Mouse (Mus musculus) kidney, embryonic 15.5 days (tissue): ENCODE measurements around the gene Tprn. TPM values are rescaled to one million over a fixed set of nuclear protein-coding genes. Genes with fewer than 3 reads are reported as not detected.

Experiments used
- ATAC-seq: fragments of 200-750 bp; cut with Nextera tagmentation; replicated peaks from 2 replicates; pipeline ENCODE4 v1.8.0; 2017; ENCODE audit warnings: moderate TSS enrichment; ENCODE audit not compliant: low FRiP score
- H3K27ac ChIP-seq: fragments of 300-500 bp; sonication (generic); 2 replicates; pipeline ENCODE4 v1.5.1; 2015; ENCODE audit warnings: mild to moderate bottlenecking, inconsistent platforms
- H3K27me3 ChIP-seq: fragments of 300-500 bp; sonication (generic); 2 replicates; pipeline ENCODE4 v1.6.1; 2015; ENCODE audit warnings: inconsistent platforms
- H3K36me3 ChIP-seq: fragments of 300-500 bp; sonication (generic); 2 replicates; pipeline ENCODE4 v1.6.1; 2015; ENCODE audit warnings: inconsistent platforms
- H3K4me1 ChIP-seq: fragments of 300-500 bp; sonication (generic); 2 replicates; pipeline ENCODE4 v1.6.1; 2015; ENCODE audit warnings: inconsistent platforms
- H3K4me2 ChIP-seq: fragments of 300-500 bp; sonication (generic); 2 replicates; pipeline ENCODE4 v1.6.1; 2015; ENCODE audit warnings: moderate library complexity, mild to moderate bottlenecking, inconsistent platforms
- H3K4me3 ChIP-seq: fragments of 300-500 bp; sonication (generic); replicated peaks from 2 replicates; pipeline ENCODE4 v1.5.1; 2015; ENCODE audit warnings: mild to moderate bottlenecking, inconsistent platforms
- H3K9ac ChIP-seq: fragments of 300-500 bp; sonication (generic); 2 replicates; pipeline ENCODE4 v1.6.1; 2015; ENCODE audit warnings: mild to moderate bottlenecking, inconsistent platforms
- H3K9me3 ChIP-seq: fragments of 300-500 bp; sonication (generic); replicated peaks from 2 replicates; pipeline ENCODE4 v1.6.1; 2016; ENCODE audit warnings: inconsistent platforms
- WGBS: fragments of 180-500 bp; shearing (Covaris S2); methylation state at CpG from one replicate; pipeline ENCODE4 v1.1.7; 2015; ENCODE audit warnings: mixed read lengths; 5-methylcytosine and 5-hydroxymethylcytosine counted together
- polyA plus RNA-seq: library from polyadenylated mRNA; unstranded; fragments of >200 nt; fragmentation: Nextera tagmentation; extraction: Ambion mirVana; gene quantifications from 2 replicates; pipeline ENCODE4 v1.2.1, GENCODE M21; 2015

The Tprn gene
- polyA plus RNA-seq: 9.2 and 11.3 TPM in 2 replicates

DNA sequence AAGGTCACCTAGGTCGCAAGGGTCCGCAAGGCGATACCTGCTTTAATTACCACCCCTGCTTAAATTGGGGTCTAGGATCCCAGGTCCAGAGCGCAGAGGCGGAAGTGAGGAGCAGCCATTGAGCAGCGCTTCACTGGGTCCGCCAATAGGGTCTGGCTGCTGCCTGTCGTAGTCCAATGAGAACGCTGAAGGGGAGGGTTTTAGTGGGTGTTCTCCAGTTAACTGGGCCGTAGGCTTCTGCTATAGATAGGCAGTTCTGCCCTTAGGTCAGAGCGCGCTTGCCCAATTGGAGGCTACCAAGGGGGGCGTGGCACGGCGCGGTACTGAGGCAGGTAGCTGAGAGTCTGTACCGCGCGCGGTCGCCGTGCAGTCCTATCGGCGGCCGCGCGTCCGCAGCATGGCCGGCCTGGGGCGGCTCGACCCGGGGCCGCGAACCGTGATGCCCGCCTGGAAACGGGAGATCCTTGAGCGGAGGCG lies at the start of gene Tprn:
Gene Tprn, plus strand, starts transcription at position 328 of the 477 bp plus-strand sequence.
- Histone ChIP-seq H3K9me3 (no peaks in the 10 kb centered on the region), H3K27ac (peak within 1 kb of the TSS; percentile 76), H3K4me3 (peak within 1 kb of the TSS; percentile 76), H3K4me2 (peak within 1 kb of the TSS; percentile 97), H3K36me3 (no peaks in the 10 kb centered on the region), H3K27me3 (peaks cover 11% of the 10 kb centered on the region), H3K4me1 (peaks cover 50% of the 10 kb centered on the region), H3K9ac (peak within 1 kb of the TSS; percentile 66)
- WGBS: under 1% methylated on average over 39 of the region's 39 CpGs
- peak; percentile 98 for ATAC-seq

DNA sequence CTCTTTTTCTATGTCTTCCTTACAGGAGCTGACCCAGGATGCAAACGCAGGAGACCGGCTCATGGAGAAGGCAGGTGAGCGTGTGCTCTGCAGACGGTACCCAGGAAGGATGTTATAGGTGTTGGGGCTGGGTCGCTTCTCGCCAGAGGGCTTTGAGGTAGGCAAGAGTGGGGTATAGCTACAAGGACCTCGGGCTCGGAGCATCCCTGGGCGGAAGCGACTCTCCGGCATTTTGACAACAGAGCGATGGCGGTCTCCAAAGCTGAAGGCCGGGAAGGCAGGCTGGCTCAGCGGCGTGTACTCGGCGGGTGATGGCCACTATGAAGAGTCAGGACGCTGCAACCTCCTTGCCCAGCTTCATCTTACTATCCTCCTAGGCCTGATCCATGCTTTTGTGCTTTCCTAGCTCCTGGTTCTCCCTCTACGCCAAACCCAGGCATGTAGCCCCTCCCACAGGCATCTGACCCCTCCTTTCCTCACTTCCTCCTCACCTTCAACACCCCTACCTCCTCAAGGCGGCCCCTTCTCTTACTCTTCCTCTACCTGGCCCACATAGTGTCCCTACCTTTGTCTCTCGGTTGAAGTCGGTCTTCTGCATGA lies 49.1 kb upstream of the Tprn start:
- Histone ChIP-seq H3K27me3 (no peaks in the 10 kb centered on the region), H3K4me3 (no peak overlapping the region), H3K27ac (no peak overlapping the region), H3K4me2 (no peak overlapping the region), H3K36me3 (0 out of 2 replicates have a peak, but pooled peaks cover 9% of the 10 kb centered on the region), H3K4me1 (peaks cover 25% of the 10 kb centered on the region), H3K9ac (no peak overlapping the region), H3K9me3 (no peaks in the 10 kb centered on the region)
- 74% methylated on average over 23 of the region's 23 CpGs for WGBS
- ATAC-seq: no peak

DNA sequence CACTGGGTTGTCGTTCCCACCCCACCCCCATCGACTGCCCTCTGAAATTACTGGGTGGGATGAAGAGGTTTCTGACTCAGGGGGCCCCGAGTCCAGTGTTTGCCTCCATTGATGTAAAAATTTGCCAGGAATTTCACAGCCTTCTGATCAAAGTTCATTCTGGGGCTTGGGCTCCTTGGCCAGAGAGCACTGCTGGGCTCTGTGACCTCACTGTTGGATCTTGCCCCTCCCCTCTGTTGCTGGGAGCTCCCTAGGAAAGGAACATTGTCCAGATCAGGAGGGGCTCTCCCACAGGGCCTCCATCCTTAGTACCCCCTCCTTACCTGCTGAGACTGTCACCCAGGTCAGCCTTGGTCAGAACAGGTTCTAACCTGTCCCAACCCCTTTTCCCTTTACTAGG lies 48.0 kb upstream of the Tprn start, which contains the start of gene Stpg3:
Gene Stpg3, minus strand, starts transcription at position 194 of the 400 bp plus-strand sequence.
- H3K9me3 ChIP-seq: no peaks in the 10 kb centered on the region
- no peak for ATAC-seq
- H3K27ac ChIP-seq: 0 out of 2 replicates have a peak within 1 kb of the TSS, but pooled peaks have one; percentile 20
- H3K4me3 ChIP-seq: no peak within 1 kb of the TSS
- H3K36me3 ChIP-seq: no peaks in the 10 kb centered on the region
- H3K4me1 ChIP-seq: peaks cover 18% of the 10 kb centered on the region
- no peak within 1 kb of the TSS for H3K9ac ChIP-seq
- no peak within 1 kb of the TSS for H3K4me2 ChIP-seq
- WGBS: 58% methylated on average over 3 of the region's 3 CpGs
- no peaks in the 10 kb centered on the region for H3K27me3 ChIP-seq

DNA sequence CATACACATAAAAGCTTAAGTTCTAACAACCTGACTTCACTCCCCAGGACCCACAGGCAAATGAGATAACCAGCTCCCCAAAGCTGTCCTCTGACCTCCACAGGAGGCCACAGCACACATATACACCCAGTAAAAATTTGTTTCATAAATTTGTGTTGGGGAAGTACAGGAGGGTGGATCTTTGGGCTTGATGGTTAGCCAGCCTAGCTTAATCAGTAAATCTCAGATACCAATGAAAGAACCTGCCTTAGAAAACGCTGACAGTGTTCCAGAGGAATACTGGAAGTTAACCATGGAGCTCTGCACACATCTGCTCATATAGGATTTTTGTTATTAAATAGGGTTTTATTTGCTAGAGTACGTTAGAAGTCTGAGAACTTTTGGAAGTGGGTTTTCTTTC lies 44.8 kb upstream of the Tprn start:
- Histone ChIP-seq H3K4me1 (no peaks in the 10 kb centered on the region), H3K4me3 (no peak overlapping the region), H3K4me2 (no peak overlapping the region), H3K27me3 (no peaks in the 10 kb centered on the region), H3K9ac (no peak overlapping the region), H3K36me3 (peaks cover 13% of the 10 kb centered on the region), H3K9me3 (no peaks in the 10 kb centered on the region), H3K27ac (no peak overlapping the region)
- WGBS: 58% methylated on average over 2 of the region's 2 CpGs
- ATAC-seq: no peak

DNA sequence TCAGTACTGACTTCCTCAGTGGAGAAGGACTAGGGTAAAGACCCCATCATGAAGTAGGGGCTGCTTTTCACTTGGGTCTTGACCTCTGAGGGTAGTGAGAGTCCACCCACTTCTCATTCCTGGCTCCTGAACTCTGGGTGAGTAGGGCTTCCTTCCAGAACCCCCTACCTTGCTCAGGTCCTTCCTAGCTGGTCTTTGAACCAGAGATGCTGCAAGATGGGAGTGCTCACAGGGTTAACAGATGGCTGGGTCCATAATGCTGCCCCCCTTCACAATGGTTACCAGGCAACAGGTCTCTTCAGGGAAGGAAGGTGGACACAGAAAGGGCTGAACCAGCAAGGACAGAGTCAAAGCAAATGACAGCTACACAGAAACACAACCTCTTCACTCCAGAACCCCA lies 44.0 kb upstream of the Tprn start, which contains the start of gene Fam166a:
Gene Fam166a, plus strand, starts transcription at position 301 of the 400 bp plus-strand sequence.
- ATAC-seq: no peak
- Histone ChIP-seq H3K4me3 (no peak within 1 kb of the TSS), H3K9ac (no peak within 1 kb of the TSS), H3K27me3 (no peaks in the 10 kb centered on the region), H3K36me3 (peaks cover 13% of the 10 kb centered on the region), H3K27ac (no peak within 1 kb of the TSS), H3K4me2 (no peak within 1 kb of the TSS), H3K4me1 (peaks cover 6% of the 10 kb centered on the region), H3K9me3 (no peaks in the 10 kb centered on the region)

DNA sequence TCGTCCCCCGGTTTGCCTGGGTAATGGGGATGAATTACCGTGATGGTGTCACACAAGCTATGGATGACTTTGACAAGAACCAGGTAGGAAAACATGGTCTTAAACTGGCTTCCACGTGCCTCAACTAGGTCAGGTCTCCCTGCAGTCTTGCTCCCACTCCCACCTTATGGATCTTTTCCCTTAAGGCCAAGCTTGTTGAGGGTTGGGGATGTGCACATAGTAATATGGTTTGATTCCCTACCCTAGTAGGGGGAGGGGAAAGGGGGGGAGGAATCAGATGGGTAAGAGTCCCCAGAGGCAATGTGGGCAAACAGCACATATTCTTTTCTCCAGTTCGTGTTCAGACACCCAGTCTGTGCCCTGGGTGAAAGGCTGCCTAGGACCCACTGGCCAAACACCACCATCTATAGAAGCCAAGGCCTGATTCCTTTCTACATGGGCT lies 41.1 kb upstream of the Tprn start:
- Histone ChIP-seq H3K27me3 (no peaks in the 10 kb centered on the region), H3K9me3 (no peaks in the 10 kb centered on the region), H3K4me1 (peaks cover 18% of the 10 kb centered on the region), H3K4me2 (no peak overlapping the region), H3K36me3 (peaks cover 13% of the 10 kb centered on the region), H3K9ac (no peak overlapping the region), H3K27ac (no peak overlapping the region), H3K4me3 (no peak overlapping the region)
- no peak for ATAC-seq
- 77% methylated on average over 5 of the region's 5 CpGs for WGBS

DNA sequence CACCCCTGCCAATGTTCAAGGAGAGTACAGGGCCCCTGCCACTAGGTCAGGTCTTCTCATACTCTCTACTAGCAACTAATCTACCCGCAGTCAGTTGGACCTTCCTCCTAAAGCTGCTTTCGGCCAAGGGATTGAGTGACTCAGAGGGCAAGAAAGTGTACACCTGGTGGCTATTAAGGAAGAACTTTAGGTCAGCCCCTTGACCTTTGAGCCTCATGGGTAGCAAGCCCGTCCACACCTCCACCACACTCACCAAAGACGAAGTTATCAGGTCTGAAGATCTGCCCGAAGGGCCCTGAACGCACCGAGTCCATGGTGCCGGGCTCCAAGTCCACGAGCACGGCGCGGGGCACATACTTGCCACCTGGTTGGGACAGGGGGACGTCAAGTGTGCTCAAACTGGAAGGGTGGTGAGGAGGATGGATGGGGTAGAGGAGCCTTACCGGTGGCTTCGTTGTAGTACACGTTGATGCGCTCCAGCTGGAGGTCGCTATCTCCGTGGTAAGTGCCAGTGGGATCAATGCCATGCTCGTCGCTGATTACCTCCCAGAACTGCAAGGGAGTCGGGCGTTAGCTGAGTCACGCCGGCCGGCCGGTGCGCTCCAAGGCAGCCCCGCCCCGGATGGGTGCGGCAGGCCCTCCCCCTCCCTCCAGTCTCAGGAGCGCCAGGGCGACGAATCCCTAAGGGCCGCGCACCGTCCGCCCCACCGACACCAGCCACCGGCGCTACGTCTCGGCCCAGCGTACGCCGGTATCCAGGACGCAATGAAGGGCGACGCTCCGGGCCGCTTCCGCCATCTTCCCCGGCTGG lies 38.5 kb upstream of the Tprn start:
- Histone ChIP-seq H3K27ac (peak overlapping the region; percentile 97), H3K27me3 (no peaks in the 10 kb centered on the region), H3K4me3 (peak overlapping the region; percentile 72), H3K36me3 (peaks cover 13% of the 10 kb centered on the region), H3K4me2 (peak overlapping the region; percentile 88), H3K9ac (peak overlapping the region; percentile 87), H3K9me3 (no peaks in the 10 kb centered on the region), H3K4me1 (peaks cover 24% of the 10 kb centered on the region)
- 1% methylated on average over 53 of the region's 53 CpGs for WGBS
- ATAC-seq: peak; percentile 52

DNA sequence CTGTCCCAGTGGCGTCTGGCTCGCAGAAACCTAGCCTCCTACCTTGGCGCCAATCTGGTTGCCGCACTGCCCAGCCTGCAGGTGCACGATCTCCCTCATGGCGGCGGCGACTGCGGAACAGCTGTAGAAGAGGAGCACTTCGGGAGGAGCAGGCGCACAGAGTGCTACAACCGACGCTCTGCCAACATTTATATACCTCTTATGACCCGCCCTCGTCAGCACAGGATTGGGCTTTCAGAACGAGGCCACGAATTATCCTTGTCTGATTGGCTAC lies 38.0 kb upstream of the Tprn start, which contains the start of gene Tubb4b:
Gene Tubb4b, minus strand, starts transcription at position 211 of the 274 bp plus-strand sequence.
- peaks cover 13% of the 10 kb centered on the region for H3K36me3 ChIP-seq
- no peak for ATAC-seq
- WGBS: under 1% methylated on average over 17 of the region's 17 CpGs
- H3K4me3 ChIP-seq: peak within 1 kb of the TSS; percentile 72
- H3K9ac ChIP-seq: peak within 1 kb of the TSS; percentile 87
- H3K9me3 ChIP-seq: no peaks in the 10 kb centered on the region
- H3K4me1 ChIP-seq: peaks cover 25% of the 10 kb centered on the region
- H3K27ac ChIP-seq: peak within 1 kb of the TSS; percentile 99
- no peaks in the 10 kb centered on the region for H3K27me3 ChIP-seq
- H3K4me2 ChIP-seq: peak within 1 kb of the TSS; percentile 88

DNA sequence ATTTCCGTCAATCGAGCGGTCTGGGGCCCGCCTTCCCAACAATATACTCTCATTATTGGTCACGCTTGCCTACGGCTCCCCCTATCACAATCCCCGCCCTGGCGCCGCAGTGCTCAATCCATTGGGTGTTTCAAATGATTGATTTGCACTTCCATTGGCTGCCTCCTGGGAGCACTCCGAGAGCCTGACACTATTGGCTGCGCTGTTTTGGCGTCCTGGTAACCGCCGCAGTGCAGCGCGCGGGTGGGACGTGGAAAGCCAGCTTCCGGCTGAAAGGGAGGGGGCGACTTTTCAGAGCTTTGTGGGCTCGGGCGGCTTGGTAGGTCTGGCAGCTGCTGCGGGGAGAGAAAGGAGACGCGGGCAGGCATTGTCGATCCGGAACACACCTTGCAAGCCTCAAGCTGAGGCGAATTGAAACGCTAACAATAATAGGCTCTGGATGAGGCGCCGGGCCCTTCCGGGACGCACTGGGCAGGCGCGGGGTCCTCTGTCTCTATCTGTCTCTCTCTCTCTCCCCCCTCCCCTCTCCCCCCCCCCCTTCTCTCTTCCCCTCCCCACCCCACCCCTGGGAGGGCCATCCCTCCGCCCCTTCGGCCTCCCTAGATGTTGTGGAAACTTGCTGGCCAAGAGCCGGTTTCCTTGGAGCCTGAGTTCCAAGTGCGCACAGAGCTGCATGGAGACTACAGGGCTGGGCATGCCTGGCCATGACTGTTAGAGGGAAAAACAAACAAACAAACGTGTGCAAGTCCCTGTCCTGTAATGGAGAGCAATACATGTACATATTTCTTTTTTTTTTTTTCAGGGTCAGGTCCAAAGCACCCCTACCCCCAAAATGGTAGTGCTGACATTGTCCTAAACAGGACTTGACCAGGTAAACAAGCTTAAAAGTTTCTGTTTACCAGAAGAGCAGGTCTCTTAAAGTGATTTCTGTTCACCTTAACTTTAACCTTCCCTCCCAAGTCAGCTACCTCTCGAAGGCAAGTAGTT lies 37.4 kb upstream of the Tprn start:
- peak overlapping the region; percentile 60 for H3K4me2 ChIP-seq
- no peaks in the 10 kb centered on the region for H3K9me3 ChIP-seq
- peaks cover 25% of the 10 kb centered on the region for H3K4me1 ChIP-seq
- peak overlapping the region; percentile 72 for H3K4me3 ChIP-seq
- WGBS: 1% methylated on average over 40 of the region's 41 CpGs
- peak overlapping the region; percentile 99 for H3K27ac ChIP-seq
- peaks cover 13% of the 10 kb centered on the region for H3K36me3 ChIP-seq
- H3K27me3 ChIP-seq: no peaks in the 10 kb centered on the region
- peak overlapping the region; percentile 55 for H3K9ac ChIP-seq
- ATAC-seq: peak; percentile 96

DNA sequence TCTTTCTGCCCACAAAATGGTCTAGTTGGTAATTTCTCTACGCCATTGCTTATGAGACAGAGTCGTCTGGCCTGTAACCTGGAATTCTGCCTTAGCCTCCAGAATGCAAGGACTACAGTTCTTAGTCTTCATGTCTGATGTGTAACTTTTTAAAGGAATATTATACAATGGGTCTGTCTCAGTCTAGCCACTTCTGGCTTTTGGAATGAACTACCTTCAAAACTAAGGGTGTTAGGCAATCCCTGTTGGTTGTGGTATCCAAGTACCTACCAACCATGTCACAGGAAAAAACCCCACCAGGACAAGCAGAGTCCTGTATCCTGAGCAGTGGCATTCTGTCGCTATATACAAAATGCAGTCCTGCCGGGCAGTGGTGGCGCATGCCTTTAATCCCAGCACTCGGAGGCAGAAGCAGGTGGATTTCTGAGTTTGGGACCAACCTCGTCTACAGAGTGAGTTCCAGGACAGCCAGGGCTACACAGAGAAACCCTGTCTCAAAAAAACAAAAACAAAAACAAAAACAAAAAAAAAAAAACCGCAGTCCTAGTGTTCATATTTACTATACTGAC lies 36.5 kb upstream of the Tprn start:
- peak overlapping the region; percentile 99 for H3K27ac ChIP-seq
- H3K4me3 ChIP-seq: peak overlapping the region; percentile 72
- ATAC-seq: no peak
- H3K27me3 ChIP-seq: no peaks in the 10 kb centered on the region
- peak overlapping the region; percentile 60 for H3K4me2 ChIP-seq
- 80% methylated on average over 8 of the region's 8 CpGs for WGBS
- no peaks in the 10 kb centered on the region for H3K9me3 ChIP-seq
- peaks cover 13% of the 10 kb centered on the region for H3K36me3 ChIP-seq
- peaks cover 25% of the 10 kb centered on the region for H3K4me1 ChIP-seq
- H3K9ac ChIP-seq: peak overlapping the region; percentile 55; the same call in 1 of the 2 replicates

DNA sequence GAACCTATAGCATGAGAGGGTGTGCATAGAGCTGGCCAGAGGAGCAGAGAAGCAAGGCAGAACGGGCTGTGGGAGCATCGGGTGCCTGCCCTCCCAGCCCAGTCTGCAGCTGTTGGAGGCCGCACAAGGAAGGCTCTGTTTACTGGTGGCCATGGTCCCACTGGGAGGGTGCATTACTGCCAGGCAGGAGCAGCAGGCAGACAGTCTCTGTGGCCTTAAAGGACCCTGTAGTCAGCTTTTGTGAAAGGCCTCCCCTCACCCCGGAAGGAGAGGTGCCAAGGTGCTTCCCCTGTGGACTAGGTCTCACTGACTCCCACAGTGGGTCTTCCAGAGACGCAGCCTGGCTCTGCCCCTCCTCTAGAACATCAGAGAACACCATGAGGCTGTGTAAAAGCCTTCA lies 35.6 kb upstream of the Tprn start:
- Histone ChIP-seq H3K9ac (no peak overlapping the region), H3K9me3 (no peaks in the 10 kb centered on the region), H3K4me2 (no peak overlapping the region), H3K4me3 (no peak overlapping the region), H3K4me1 (peaks cover 25% of the 10 kb centered on the region), H3K27ac (no peak overlapping the region), H3K36me3 (peaks cover 5% of the 10 kb centered on the region), H3K27me3 (no peaks in the 10 kb centered on the region)
- ATAC-seq: no peak
- 85% methylated on average over 5 of the region's 5 CpGs for WGBS
